Mouse (Mus musculus): ENCODE measurements around the gene Pigm.

DNA sequence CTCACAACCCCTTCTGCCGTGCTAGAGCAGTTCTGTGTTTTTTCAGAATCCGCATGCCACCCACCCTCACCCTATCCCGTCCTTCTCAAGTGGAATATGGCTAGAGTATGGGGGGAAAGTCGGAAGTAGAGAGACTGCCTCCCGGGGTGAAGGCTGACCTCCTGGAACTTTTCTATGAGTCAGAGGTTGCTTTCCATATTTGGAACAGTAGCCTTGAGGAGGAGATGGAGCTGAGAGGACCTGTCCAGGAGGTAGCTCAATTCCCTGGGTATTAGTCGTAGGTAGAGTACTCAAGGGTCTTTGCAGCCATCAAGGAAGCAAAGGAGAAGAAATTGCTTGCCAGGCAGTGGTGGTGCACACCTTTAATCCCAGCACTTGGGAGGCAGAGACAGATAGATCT is 24.3 kb upstream of the Pigm start:
- TF ChIP-seq USF1 (IDR thresholded peaks at IDR 0.05; ENCODE audit: low read depth) (no peak), TCF3 (IDR thresholded peaks at IDR 0.05; ENCODE audit: insufficient read length, low read depth) (no peak), POLR2AphosphoS2 (IDR thresholded peaks at IDR 0.05; ENCODE audit: insufficient read length, low read depth) (no peak)

Measured in myocyte (in vitro differentiated cells).